Mouse (Mus musculus) left cerebral cortex, postnatal 25 days (tissue): Measurements from ENCODE around the gene Zfp617. TPM values are rescaled to one million over a fixed set of nuclear protein-coding genes. Genes with fewer than 3 reads are reported as not detected.
"Not testable (repeated sequence)": the region's sequence is repeated elsewhere in the genome, so short reads cannot be mapped to it uniquely, and the experiment has no call there.

ENCODE experiments used
- DNase-seq, 2 experiments: peaks; one replicate each; pipeline ENCODE4 v3.0.0; 2022; ENCODE audit warnings: low spot score in 2 of 2, mixed read lengths in 1 of 2
- intact Hi-C: fragments of 180-260 bp; cut with DNase I; formaldehyde crosslinking; loops from one replicate; pipeline ENCODE4 v1.15.1; 2025
- total RNA-seq, 2 experiments: library from RNA; stranded (reverse); gene quantifications; 2 replicates each; pipeline ENCODE4 v1.2.3; 2021

Gene Zfp617
- total RNA-seq, 2 experiments from 2014 or later: 30.6 to 31.2 TPM

- intact Hi-C loops: loop anchor here (2.0 kb wide), 1 partner anchor 28 kb away; no protein-coding TSS in a partner anchor
- DNase-seq: peak; percentile 99
Measured at GRCm38 (mm10) chr8:71950482-71951221, 42.2 kb downstream of the Zfp617 start, which contains the start of gene Zfp961. Gene Zfp961, plus strand, starts transcription at chr8:71951038.

DNA sequence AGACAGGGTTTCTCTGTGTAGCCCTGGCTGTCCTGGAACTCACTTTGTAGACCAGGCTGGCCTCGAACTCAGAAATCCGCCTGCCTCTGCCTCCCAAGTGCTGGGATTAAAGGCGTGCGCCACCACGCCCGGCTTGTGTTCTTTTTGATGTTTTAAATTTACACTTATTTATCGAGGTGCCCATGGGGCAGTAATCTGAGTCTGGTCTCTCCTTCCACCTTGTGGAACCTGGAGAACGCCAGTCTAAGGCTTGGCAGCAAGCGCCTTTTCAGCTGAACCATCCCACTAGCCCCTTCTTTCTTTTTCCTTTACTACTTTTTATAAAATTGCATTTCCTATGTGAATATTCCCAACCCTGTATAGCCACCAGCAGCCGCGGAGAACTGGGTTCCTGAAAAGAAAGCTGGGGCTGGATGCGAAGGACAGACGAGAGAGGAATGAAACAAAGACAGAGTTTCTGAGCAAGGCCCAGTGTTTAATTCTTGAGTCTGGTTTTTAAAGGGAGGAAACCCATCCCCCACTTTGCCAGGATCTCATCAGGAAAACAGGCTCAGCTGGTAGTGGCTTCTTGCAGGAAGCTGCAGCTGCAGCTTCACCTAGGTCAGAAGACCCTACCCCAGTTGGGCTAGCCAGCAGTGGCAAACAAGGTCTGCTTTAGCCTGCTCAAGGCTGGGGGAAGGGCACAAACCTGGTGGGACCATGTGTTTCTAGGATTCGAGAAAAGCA is 43.2 kb downstream of the Zfp617 start:
- DNase-seq: peak; percentile 3 to 7
- intact Hi-C loops: loop anchor here (2.0 kb wide), 1 partner anchor 29 kb away; no protein-coding TSS in a partner anchor

GRCm38 (mm10) chr8:71952489-71952888 is 44.1 kb downstream of the Zfp617 start:
- no peak for DNase-seq
- intact Hi-C loops: no loop called here

- DNase-seq, intact Hi-C loops: not testable (repeated sequence)
Measured at GRCm38 (mm10) chr8:71952961-71953700, 44.7 kb downstream of the Zfp617 start.

GRCm38 (mm10) chr8:71954666-71955065 is 46.2 kb downstream of the Zfp617 start:
- DNase-seq: no peak
- intact Hi-C loops: no loop called here

DNA sequence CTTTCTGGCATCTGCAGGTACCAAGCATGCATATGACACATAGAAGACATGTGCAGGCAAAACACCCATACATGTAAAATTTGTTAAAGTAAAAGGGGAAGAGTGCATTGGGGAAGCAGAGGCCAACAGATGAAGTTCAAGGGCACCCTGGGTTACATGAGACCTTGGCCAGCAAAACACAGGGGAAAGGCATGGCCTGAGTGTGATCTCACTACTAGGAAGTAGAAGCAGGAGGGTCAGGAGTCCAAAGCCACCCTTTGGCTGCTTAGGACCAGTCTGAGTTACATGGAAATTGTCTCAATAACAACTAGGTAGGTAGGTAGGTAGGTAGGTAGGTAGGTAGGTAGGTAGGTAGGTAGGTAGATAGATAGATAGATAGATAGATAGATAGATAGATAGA is 52.0 kb downstream of the Zfp617 start:
- DNase-seq: no peak
- intact Hi-C loops: no loop called here

DNA sequence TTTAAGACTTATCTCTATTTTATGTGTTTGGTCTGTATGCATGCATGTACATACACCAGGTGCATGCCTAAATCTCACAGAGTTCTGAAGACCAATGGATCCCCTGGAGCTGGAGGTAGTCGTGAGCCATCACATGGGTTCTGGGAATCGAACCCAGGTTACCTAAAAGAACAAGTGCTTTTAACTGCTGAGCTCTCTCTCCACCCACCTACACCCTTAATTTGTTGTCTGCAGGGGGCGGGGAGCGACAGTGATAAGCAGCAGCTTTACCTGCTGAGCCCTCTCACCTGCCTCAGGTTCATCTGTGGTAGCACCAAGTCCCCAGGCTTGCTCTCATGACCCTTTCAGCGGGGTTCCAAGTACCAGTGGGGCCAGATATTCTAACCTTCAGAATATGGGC is 53.4 kb downstream of the Zfp617 start:
- intact Hi-C loops: no loop called here

DNA sequence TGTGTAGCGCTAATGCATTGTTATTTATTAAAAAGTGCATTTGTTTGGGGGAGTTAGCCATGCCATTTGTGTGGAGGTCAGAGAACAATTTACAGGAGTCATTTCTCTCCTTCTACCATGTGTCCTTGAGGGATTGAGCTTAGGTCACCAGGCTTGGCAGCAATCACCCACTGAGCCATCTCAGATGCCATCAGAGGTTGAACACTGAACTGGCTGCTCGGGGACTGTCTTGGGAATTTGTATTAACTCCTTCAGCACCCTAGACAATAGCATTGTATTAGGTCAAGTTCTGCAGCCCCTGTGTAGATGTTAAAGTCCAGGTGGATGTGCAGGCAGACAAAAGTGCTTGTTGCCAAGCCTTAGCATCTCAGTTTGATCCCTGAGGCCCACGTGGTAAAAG is 55.6 kb downstream of the Zfp617 start:
- intact Hi-C loops: no loop called here

More for the DNA sequence above, 53.4 kb downstream of the Zfp617 start:
- DNase-seq: no peak

GRCm38 (mm10) chr8:71965166-71965565 is 56.7 kb downstream of the Zfp617 start:
- intact Hi-C loops: no loop called here
- no peak for DNase-seq

More for the DNA sequence above, 55.6 kb downstream of the Zfp617 start:
- DNase-seq: no peak

DNA sequence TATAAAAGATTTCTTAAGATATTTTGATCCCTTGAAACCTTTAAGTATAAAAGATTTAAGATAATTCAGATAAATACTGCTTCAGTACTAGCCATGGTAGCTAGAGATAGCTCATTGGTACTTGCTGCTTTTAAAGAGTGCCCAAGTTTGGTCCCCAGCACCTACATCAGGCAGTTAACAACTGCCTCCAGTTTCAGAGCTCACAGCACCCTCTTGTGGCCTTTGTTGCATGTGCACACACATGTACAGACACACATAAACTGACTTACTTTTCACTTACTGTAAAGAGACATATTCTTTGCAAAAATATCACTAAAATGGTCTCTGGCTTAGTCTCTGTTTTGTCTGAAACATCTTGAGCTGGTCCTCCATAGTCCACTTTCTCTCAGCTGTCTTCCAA is 58.0 kb downstream of the Zfp617 start:
- DNase-seq: no peak
- intact Hi-C loops: no loop called here

DNA sequence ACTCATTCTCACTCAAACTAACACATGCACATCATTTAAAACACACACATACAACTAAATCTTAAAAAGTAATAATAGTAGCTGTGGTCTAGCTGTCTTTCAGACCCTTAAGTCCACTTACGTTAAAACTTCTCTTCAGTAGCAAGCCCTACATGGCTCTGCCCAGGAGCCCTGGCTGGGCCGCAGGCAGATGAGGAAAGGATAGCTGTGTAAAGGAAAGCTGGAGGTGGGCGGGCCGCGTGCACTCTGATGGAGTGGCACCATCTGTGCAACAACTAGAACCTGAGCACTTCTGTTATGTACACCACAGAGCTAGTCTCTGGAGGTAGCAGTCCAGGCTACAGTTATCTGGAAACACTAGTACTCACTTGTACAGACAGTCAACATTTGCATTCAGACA is 58.8 kb downstream of the Zfp617 start:
- no peak for DNase-seq
- intact Hi-C loops: no loop called here

DNA sequence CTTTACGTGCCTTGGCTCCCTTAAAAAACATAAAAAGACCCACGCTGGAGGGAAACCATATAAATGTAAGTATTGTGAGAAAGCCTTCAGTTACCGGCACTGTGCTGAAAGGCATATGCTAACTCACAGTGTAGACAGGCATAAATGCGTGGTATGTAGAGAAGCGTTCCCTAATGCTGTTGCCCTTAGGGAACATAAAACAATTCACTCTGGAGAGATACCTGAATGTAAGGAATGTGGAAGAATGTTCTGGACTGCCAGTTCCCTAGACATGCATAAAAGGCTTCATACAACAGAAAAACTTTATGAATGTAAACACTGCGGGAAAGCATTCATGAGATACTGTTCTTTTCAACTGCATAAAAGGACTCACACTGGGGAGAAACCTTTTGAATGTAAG is 59.7 kb downstream of the Zfp617 start:
- intact Hi-C loops: no loop called here
- no peak for DNase-seq

DNA sequence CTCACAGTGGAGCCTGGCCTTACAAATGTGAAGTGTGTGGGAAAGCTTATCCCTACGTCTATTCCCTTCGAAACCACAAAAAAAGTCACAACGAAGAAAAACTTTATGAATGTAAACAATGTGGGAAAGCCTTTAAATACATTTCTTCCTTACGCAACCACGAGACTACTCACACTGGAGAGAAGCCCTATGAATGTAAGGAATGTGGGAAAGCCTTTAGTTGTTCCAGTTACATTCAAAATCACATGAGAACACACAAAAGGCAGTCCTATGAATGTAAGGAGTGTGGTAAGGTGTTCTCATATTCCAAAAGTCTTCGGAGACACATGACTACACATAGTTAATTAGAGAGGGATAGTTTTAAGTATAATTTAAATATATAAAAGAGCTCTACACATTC is 60.2 kb downstream of the Zfp617 start:
- no peak for DNase-seq
- intact Hi-C loops: no loop called here

- DNase-seq: peak; percentile 13 to 23
- intact Hi-C loops: no loop called here
Measured at GRCm38 (mm10) chr8:71971945-71972344, 63.5 kb downstream of the Zfp617 start.

DNA sequence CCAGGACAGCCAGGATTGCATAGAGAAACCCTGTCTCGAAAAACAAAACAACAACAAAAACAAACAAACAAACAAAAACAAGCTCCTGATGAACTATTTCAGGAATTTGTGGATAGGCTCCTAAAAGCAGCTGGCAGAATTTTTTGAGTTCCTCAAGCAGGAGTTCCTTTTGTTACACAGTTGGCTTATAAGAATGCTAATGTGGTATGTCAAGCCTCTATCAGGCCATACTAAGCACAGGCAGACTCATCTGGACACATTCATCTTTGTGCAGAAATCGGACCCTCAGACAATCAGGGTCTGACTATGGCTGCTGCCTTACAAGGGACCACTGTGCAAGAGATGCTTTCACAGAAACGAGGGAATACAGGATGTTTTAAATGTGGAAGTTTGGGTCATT is 65.8 kb downstream of the Zfp617 start:
- no peak for DNase-seq
- intact Hi-C loops: no loop called here

DNA sequence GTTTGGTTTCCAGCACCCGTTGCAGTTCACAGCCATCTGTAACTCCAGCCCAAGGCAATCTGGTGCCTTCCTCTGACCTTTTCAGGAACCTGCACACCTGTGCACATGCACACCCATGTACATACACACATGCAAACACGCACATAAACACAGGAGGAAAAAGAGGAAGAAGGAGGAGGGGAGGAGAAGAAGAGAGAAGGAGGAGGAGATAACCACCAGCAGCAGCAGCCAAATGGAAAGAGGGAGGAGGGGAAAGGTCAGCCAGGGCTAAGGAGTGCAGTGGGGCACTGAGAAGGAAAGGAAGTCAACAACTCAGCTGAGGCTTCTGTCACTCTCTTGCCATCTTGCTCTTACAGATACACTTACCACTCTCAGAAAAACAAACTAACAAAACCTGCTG is 72.6 kb downstream of the Zfp617 start:
- intact Hi-C loops: no loop called here
- no peak for DNase-seq

- DNase-seq: no peak
- intact Hi-C loops: no loop called here
Measured at GRCm38 (mm10) chr8:71981456-71981855, 73.0 kb downstream of the Zfp617 start.
